Comparison of ENCODE assay signal across 7 mouse cellular contexts in the genomic region with DNA sequence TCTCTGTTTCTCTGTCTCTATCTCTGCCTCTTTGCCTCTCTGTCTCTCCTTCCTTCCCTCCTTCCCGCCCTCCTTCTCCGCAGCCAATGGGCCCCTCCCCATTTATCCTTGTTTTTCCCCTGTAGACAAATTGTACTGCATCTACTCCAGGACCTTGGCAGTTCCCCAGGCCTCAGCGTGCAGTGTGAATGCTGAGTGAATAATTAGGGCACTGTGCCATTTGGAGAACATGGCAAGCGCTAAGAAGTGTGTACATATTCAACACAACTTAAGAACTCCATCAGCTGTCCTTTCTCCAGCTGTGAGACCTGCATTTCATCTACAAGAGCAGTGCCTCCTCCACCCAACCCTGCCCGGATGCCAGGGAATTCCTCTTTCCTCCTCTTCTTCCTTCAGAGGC.
A peak's percentile ranks its signal among the peaks of the same experiment; 100 is the strongest.
DNase-seq lines count a peak whose midpoint lies in the region; ATAC-seq and TF ChIP-seq lines count a peak whose summit lies in the region.

No protein-coding gene starts in this region.

- no peaks in the 10 kb centered on the region; the same call in 1 of the 2 replicates for H3K9me3 ChIP-seq in limb, embryonic 10.5 days (replicated peaks)
- no peaks in the 10 kb centered on the region for H3K9me3 ChIP-seq in liver, postnatal 0 days (ENCODE audit: low read length)

- ATAC-seq in megakaryocyte-erythroid progenitor cell, adult 5-6 weeks (replicated peaks; ENCODE audit: low FRiP score, low TSS enrichment, poor library complexity, severe bottlenecking), result no peak
- ATAC-seq in liver, postnatal 0 days, result no peak

- no peak for TF ChIP-seq EP300 in liver, postnatal 0 days (IDR thresholded peaks at IDR 0.05; ENCODE audit: low read depth)

- no peaks in the 10 kb centered on the region for H3K36me3 ChIP-seq in limb, embryonic 10.5 days
- H3K36me3 ChIP-seq in liver, postnatal 0 days (replicated peaks; ENCODE audit: insufficient read depth, low read length), result no peaks in the 10 kb centered on the region

- 92% methylated on average over 5 of the region's 5 CpGs for WGBS in limb, embryonic 10.5 days
- 76% methylated on average over 5 of the region's 5 CpGs for WGBS in liver, postnatal 0 days (ENCODE audit: insufficient replicate concordance)

- no peaks in the 10 kb centered on the region for H3K27me3 ChIP-seq in limb, embryonic 10.5 days (ENCODE audit: low read depth, poor library complexity, severe bottlenecking)
- no peaks in the 10 kb centered on the region for H3K27me3 ChIP-seq in liver, postnatal 0 days (ENCODE audit: insufficient read depth, low read length)

- H3K4me1 ChIP-seq in limb, embryonic 10.5 days, result peaks cover 30% of the 10 kb centered on the region
- no peaks in the 10 kb centered on the region for H3K4me1 ChIP-seq in liver, postnatal 0 days (ENCODE audit: insufficient read depth)

- no peak overlapping the region for H3K4me3 ChIP-seq in limb, embryonic 10.5 days
- H3K4me3 ChIP-seq in liver, postnatal 0 days (ENCODE audit: low read depth, low read length), result no peak overlapping the region

- peak overlapping the region; percentile 70 for H3K27ac ChIP-seq in limb, embryonic 10.5 days
- no peak overlapping the region for H3K27ac ChIP-seq in liver, postnatal 0 days (ENCODE audit: low read depth)

- TF ChIP-seq CTCF in liver, postnatal 0 days (IDR thresholded peaks at IDR 0.05; ENCODE audit: low read depth), result no peak

- peak; percentile 26 for DNase-seq in kidney, postnatal 10 days
- DNase-seq in kidney, adult 9 months, result no peak
- DNase-seq in brain, embryonic 18.5 days (ENCODE audit: low read depth, low spot score), result peak; percentile 43
- peak; percentile 51 for DNase-seq in cerebellum, adult 9-10 months
- DNase-seq in limb, embryonic 10.5 days (ENCODE audit: low spot score), result no peak
- DNase-seq in liver, postnatal 0 days, result no peak

- H3K9ac ChIP-seq in liver, postnatal 0 days (replicated peaks), result no peak overlapping the region

- H3K4me2 ChIP-seq in liver, postnatal 0 days (ENCODE audit: low read depth, low read length), result no peak overlapping the region

Comparison
In these comparisons a context has a peak if more than half of its experiments do, and no peak if none do; other contexts are left out.
1. DNase-seq: peak in kidney, postnatal 10 days (single experiment), brain, embryonic 18.5 days (single experiment) and cerebellum, adult 9-10 months (single experiment); none in kidney, adult 9 months (single experiment), limb, embryonic 10.5 days (single experiment) and liver, postnatal 0 days (single experiment).